Mouse (Mus musculus): ENCODE results near the gene Adgrl4.

Adgrl4 gene

DNA sequence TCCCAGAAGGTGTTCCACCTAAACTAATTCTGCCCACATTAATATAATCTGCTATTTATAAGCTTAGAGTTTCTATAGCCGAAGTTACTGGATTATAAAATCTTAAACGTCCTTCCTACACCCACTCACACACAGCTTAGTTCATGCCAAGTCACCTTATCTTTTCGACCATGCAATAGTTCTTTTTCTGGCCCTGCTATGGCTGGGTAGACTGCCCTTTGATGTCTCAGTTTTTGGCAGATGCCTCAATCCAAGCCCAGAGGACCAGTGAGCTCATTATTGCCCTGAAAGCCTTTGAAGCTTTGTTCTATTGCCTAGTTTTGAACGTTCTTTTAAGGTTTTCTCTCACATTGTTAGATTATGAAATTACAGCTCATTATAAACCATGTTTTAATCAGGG, 27.5 kb downstream of the Adgrl4 start:
- in situ Hi-C loops (cut with MboI; ENCODE audit: unreplicated experiment in 2 of 2) = no loop called here

DNA sequence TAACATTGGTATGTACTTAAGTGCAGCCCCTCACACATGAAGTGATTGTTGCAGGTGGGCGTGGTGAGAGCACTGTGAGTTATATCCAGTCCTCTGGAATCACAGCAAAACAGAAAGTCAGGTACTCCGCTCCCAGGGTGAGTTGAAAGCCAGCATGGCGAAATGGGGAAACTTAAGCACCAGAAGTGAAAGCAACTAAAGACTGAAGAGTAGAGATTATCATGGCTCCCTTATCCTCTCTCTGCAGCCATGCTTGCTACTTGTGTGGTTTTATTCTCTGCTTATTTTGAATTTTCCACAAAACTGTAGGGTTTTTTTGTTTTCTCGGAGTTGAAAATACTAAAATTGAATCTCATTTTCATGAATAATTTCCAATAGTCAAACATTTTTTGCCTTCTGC, 51.2 kb downstream of the Adgrl4 start:
- in situ Hi-C loops (cut with MboI; ENCODE audit: unreplicated experiment in 2 of 2) = no loop called here

DNA sequence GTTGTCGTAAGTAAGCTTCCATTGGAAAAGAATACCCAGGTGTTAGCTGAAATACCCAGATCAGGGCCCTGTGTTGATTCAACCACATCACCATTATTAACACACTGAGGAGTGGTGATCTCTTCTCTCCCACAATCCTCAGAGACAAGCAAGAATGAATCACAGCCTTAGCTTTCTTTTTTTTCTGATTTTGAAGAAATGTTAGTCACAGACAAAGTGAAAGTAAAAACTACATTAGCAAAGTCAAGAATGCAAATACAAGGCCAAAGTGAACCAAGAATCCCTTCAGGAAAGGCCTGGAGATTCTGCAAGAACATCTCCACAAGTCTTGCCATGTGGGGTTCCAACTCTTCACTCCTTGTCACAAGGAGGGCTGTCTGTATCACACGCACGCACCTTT, 67.9 kb downstream of the Adgrl4 start:
- in situ Hi-C loops (cut with MboI; ENCODE audit: unreplicated experiment in 2 of 2) = no loop called here

DNA sequence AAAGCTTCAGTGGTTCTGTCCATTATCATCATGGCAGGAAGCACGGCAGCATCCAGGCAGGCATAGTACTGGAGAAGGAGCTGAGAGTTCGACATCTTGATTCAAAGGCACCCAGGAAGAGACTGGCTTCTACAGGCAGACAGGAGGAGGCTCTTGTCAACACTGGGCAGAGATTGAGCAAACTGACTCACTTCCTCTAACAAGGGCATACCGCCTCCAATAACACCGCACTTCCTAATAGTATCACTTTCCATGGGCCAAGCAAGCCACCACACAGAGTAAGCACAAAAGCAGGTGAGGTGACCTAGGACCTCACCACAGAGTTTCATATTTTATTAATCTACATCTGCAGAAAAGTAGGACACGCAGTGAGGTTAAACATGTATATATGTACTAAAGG, 73.5 kb downstream of the Adgrl4 start:
- in situ Hi-C loops (cut with MboI; ENCODE audit: unreplicated experiment in 2 of 2) = no loop called here

DNA sequence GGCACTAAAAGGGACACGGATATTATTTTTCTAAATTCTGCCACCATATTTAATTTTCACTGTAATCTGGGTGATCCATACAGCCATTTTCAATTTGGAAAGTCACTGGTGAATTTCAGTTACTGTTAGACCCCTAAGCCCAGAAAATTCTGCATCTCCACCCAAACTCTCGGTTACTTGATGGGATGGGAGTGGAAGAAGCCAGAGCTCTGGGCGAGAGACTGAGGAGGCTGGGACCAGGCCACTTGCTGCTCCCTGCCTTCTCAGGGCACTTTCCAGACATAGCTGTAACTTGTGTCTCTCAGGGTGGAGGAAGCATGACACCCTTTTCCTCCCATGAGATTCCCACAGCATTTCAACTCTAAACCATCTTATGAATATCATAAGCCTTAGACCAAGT, 109.5 kb downstream of the Adgrl4 start:
- in situ Hi-C loops (cut with MboI; ENCODE audit: unreplicated experiment in 2 of 2) = no loop called here

DNA sequence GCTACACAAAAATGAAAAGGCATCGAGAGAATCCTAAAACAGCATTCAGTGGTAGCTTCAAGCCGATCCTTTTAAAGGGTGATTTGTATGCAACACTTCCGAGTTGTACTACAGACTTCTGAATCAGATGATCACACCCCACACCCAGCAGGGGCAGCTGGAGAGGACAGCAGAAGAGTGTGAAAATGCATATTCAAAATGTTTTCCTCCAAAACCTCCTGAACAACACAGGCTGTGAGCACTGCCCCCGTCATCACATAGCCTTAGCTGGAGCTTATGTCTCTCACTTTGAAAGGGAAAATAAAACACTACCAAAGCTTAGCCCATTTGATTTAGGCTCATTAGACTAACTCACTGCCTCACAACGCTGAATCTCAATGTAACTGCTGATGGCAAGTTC, 113.3 kb downstream of the Adgrl4 start:
- in situ Hi-C loops (cut with MboI; ENCODE audit: unreplicated experiment in 2 of 2) = no loop called here

DNA sequence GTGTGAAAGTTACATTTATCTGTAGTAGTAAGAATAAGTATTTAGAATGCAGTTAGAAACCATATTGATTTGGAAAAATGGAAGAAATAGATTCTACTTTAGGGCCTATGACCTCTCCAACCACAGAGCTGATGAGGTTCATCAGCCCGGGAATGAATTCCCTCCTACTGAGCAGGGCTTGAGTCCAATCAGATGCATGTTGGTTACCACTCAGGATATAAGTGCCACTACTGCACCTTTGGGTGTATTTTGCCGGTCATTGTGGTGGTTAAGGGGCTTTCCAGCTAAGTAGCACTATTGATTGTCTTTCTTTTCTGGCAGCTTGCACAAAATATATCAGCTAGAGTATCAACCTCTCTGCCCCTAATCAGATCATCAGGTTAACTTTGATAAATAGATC, 118.9 kb downstream of the Adgrl4 start:
- in situ Hi-C loops (cut with MboI; ENCODE audit: unreplicated experiment in 2 of 2) = no loop called here

DNA sequence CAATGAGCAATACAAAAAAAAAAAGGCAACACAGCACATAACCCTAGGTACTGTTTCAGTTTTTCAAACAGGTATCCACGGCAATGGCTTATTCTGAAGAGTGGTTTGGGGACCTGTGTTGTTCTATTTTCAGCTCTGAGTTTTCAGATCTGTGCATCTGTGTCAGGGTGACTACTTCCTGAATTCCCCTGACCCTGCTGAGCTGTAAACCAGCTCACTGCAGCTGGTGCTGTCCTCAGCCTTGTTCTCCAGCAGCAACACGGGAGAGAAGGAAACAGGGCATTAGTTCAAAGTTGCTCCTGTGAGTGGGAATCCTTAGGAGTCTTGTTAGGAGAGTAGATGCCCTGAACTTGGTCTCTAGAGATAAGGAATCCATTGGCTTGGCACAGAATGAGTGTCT, 119.4 kb downstream of the Adgrl4 start:
- in situ Hi-C loops (cut with MboI; ENCODE audit: unreplicated experiment in 2 of 2) = no loop called here

DNA sequence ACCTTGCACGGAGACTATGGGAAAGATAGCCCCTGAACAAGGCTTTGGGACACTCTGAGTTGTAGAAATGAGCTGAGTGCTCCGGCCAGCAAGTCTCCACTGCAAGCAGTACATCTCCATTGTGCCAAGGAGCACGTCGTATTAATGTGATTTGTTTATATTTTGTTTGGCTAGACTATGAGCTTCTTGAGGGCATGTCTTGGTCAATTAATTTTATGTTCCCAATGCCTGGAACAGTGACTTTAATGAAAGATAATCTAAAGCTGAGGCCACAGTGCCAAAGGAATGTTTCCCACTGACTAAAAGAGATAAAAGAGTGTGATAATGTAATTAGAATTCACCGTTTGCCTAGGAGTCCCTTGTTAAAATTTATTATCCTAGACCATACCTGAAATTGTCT, 119.9 kb downstream of the Adgrl4 start:
- in situ Hi-C loops (cut with MboI; ENCODE audit: unreplicated experiment in 2 of 2) = no loop called here

DNA sequence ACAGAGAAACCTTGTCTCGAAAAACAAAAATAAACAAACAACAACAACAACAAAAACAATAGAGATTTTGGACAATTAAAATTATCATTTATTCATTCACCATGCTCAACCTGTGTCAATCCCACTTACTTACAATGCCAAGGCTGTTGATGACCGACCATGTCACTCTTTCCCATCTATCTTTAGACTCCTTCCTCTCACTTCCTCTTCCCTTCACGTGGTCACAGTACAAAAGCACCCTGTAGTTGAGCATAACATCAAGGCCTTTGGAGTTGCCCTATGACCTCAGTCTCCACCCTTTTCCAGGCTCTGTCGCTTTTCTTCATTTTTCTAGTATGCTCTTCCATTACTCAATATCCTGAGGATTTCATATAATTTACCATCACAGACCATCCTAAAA, 120.7 kb downstream of the Adgrl4 start:
- in situ Hi-C loops (cut with MboI; ENCODE audit: unreplicated experiment in 2 of 2) = no loop called here

DNA sequence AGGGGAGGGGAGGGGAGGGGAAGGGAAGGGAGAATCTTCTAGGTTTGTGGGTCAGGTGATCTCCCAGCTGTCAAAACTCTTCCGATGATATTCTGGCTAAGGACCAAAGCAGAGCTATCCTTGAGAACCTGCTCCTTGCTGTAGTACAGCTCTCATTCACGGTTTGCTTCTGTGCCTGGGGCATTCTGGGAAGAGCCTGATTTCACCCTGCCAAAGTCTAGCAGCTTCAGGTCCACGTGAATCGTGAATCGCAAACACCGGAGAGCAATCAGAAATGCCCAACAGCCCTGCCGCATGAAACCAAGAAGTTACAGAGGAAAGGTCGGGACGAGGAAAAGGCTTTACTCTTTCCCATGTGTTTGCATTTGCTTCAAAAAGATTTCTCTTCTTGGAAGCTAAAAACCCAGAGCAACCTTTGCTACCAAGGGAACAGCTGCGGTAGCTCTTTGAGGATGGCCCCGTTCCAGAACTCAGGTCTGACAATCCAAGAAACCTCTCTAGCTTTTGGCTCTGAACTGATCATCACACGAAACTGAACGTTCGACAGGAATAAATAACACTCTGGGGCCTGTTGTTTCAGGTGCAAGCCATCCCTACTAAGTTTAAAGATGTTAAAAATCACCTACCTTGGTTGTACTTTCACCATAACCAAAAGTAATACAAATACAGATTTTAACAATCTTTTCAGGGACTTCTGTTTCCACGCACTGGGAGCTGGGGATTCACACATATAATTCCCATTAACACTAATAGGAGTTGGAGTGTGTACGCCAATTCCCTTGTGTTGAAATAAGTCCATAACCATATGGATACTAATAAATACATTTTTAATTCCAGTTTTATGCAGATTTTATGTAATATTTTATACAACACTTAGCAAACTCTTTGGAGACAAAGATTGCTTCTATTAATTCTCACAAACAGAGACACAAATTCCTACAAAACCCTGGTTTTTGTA, 128.3 kb downstream of the Adgrl4 start:
- in situ Hi-C loops (cut with MboI; ENCODE audit: unreplicated experiment in 2 of 2) = no loop called here

DNA sequence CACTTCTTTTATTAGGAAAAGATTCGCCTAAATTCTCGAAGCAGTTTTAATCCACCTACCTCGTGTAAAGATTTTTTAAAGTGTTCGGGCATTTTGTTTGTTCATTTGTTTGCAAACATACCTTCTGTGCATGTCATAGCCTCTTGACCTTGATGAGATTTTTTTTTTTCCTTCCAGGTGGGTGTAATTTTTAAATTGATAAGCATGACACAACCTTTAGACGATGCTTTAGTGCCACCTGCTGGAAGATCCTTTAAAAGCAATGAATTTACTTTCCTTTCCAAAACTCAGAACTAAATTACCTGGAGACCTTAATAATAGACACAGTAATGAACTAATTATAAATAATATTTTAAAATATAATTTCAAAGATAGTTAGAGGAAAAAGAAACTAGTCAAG, 128.9 kb downstream of the Adgrl4 start:
- in situ Hi-C loops (cut with MboI; ENCODE audit: unreplicated experiment in 2 of 2) = no loop called here

DNA sequence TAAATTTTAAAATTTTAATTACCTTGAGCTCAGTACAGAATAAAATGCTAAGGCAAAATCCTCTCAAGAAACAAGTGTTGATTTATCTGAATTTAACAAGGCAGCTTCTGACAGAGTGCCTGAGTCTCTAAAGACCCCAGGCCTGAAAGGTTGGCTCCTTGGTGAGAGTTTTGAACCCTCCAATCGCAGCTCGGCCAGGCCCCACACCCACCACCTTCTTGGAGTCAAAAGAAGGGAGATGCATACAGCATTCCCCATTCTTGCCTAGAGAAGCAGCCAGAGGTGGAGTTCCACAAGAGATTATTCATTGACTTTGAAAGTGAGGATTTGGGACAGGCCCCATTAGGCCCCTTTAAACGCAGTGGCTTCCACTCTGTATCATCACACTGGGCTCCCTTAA, 129.9 kb downstream of the Adgrl4 start:
- in situ Hi-C loops (cut with MboI; ENCODE audit: unreplicated experiment in 2 of 2) = no loop called here

DNA sequence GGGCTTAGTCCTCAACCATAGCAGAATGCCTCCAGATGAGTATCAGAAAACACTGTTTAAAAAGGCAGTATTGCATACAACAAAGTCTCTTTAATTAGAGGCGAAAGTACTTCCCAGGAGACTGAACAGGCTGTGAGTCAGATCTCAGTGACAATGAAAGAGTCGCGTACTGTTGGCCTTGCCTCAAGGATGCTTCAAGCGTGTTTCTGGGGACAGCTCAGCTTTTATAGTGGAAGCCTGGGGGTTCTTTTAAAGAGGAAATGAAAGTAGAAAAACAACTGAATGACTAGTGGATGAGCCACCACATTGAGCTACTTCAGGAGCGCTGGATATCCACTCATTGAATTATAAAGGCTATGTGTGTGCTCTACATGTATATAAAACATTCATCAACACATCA, 134.4 kb downstream of the Adgrl4 start:
- in situ Hi-C loops (cut with MboI; ENCODE audit: unreplicated experiment in 2 of 2) = no loop called here

DNA sequence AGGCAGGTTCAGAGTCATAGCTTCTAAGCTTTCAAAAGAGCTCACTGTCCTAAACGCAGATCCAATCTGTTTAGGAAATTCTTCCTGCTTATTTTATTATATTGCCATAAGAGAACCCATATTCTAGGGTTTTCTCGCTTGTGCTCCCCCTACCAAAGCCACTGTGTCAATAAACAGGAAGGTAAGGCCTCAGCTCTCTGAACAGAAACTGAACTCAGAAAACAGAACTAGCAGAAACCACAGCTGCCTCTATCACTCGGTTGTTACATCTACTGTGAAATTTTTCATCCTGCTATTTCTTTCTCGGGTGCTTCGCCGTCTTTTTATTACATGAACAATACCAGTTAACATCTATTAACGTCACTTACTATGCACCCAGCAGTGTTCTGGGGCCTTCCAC, 137.6 kb downstream of the Adgrl4 start:
- in situ Hi-C loops (cut with MboI; ENCODE audit: unreplicated experiment in 2 of 2) = no loop called here

DNA sequence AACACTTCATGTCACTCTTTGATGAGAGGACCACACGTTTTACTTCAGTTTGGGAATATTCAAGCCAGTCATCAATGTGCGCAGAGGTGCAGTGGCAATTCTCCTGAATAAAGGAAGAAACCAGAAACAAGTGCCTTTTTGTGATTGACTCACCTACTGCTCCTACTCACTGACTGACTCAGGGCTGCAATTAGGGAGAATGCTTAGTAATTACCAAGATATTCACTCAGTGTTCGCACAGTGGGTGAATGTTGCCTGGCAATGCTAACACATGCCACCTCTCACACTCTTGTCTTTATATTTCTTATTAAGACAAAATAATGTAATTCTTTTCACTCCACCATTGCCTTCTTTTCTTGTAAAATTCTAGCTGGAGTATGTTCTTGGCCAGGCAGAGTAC, 138.5 kb downstream of the Adgrl4 start:
- in situ Hi-C loops (cut with MboI; ENCODE audit: unreplicated experiment in 2 of 2) = no loop called here

DNA sequence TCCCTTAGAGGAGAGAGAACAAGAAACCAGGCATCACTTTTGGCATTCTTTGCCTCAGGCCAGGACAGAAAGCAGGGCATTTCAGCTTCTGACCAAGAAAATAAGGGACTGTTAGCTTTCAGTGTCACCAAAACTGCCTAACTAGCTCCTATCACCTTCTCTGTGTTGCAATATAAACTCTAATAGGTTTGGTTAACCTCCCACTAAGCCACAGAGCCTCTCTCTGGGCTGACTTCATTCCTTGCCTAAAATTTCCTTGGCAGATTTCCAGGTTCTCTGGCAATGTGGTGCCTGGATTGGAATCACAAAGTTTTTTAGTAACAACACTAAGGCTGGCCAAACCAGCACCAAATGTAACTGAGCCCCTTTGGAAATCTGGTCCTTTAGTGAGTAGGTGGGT, 154.2 kb downstream of the Adgrl4 start:
- in situ Hi-C loops (cut with MboI; ENCODE audit: unreplicated experiment in 2 of 2) = no loop called here
